Mouse (Mus musculus) spleen, adult 2 months (tissue): ENCODE data around the gene Adgrg5.

Experiments used
- CTCF ChIP-seq: fragments of 200-500 bp; IDR thresholded peaks from 2 replicates; pipeline ENCODE4 v1.5.1; 2011; ENCODE audit warnings: mild to moderate bottlenecking, inconsistent platforms; ENCODE audit not compliant: insufficient read depth, insufficient read length, insufficient replicate concordance; ENCODE audit errors: extremely low read depth
- POLR2A ChIP-seq: fragments of 200-500 bp; IDR thresholded peaks from 2 replicates; pipeline ENCODE4 v1.6.1; 2011; ENCODE audit warnings: low read depth, low read length, inconsistent platforms

DNA sequence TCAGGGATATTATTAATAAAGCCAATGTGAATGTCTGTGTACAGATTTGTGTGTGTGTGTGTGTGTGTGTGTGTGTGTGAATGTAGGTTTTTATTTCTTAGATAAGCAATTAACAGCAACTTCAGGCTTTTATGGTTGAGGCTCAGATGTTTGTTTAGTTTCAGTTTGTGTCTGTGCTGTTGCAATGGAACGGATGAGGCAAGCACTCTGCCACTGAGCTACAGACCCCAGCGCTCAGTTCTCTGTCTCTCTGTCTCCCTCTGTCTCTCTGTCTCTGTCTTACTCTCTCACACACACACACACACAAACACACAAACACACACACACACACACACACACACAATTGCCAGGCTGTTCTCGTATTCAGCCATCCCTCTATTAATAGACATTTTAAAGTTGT is 4.7 kb downstream of the Adgrg5 start:
- TF ChIP-seq POLR2A (no peak), CTCF (no peak)
